Mouse (Mus musculus): ENCODE measurements around the gene Prn.

The Prn gene

DNA sequence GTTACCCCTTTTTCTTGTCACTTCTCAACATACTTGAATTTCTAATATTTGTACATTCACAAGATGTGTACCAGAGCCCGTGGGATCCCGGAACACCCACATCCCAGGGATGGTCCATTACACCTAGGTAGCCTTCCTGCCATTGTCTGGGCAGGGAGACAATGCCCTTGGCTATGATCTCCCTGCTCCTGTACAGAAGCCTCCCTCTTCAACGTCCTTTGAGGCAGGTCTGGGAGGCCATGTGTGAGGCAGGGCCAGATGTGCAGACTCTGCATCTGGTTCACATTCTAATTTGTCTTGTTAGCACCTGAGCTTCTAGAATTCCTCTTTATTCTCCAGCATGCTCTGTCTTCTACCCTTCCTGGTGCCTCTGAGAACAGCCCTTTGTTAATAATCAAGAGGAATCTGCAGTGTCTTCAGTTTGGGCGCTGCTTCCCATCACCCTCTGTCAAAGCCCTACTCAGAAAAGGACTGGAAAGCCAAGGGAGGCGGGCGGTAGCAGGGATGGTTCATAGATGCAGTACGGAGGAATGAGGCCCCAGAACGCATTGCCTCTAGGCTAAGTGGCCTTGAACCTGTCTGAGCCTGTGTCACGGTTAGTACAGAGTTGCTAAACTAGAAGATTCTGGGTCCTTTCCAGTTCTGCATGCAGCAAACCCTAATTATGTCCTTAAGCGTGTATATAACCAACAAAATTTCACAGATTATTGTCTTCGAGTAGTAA is 39.3 kb downstream of the Prn start:
- peak; percentile 0 for DNase-seq (ENCODE audit: low spot score)

GRCm38 (mm10) chr2:131949767-131950597 is 40.2 kb downstream of the Prn start:
- no peak for DNase-seq (ENCODE audit: low spot score)

GRCm38 (mm10) chr2:131950598-131951095 is 40.9 kb downstream of the Prn start, which contains the start of gene Prnd:
Gene Prnd, plus strand, starts transcription at chr2:131950861.
- no peak for DNase-seq (ENCODE audit: low spot score)

- no peak for DNase-seq (ENCODE audit: low spot score)
Measured at GRCm38 (mm10) chr2:131952456-131952855, 42.7 kb downstream of the Prn start.

- no peak for DNase-seq (ENCODE audit: low spot score)
Measured at GRCm38 (mm10) chr2:131952961-131953538, 43.3 kb downstream of the Prn start.

DNA sequence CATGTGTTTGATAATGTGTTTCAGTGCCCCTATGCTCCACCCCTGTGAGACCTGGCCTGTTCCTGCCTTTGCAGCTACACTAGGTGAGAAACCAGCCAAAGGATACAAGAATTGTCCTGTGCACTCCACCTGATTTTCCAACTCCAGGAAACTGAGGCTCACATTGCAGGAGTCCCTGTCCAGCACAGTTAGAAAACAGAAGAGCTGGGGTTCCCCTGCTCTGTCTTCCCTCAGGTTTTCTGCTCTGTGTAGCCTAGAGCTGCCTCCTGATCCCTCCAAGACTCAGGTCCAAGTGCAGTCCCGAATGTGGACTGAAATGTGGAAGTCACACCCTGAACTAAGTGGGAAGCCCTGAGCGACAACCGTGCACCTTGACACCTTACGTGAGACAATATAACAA is 44.0 kb downstream of the Prn start:
- no peak for DNase-seq (ENCODE audit: low spot score)

- peak; percentile 50 for DNase-seq (ENCODE audit: low spot score)
Measured at GRCm38 (mm10) chr2:131954835-131955234, 45.1 kb downstream of the Prn start.

GRCm38 (mm10) chr2:131955264-131955663 is 45.5 kb downstream of the Prn start:
- no peak for DNase-seq (ENCODE audit: low spot score)

DNA sequence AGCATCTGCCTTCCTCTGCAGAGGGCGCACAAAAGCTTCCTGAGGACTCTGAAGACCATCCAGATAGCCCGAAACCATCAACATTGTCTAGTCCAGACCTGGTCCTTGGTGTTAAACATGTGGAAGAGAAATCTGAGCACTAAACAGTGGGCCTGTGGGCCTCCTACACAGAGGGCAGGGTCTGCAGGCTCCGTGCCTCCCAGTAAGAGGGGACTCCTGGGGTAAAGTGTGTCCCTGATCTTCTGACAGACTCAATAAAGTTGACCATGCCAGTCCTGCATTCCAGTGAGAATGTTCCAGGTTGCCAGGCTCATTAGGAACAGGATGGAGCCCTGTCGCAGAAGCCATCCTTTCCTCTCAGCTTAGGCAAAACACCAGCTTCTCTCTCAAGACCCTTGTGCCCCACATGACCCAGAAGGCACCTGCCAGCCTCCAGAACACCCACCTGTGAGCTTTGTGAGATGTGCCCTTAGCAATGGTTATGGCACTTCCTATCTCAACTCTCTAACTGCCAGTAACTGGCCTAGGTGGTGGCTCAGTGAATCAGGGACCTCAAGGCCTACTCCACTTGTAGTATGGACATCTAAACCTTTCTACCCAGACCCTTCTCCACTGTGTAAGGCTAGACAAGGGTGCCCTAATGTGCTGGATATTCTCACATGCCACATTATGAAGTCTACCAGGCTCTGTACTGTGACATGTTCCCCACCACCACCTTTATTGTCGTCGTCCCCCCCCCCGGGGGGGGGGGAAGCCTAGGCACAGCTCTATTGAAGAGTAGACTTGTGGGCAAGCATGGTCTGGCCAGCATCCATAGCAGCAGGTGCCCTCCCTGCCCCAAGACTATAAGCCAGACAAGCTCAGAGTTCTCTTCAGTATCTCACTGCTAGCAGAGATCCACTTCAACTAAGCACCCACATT is 46.8 kb downstream of the Prn start:
- no peak for DNase-seq (ENCODE audit: low spot score)

DNA sequence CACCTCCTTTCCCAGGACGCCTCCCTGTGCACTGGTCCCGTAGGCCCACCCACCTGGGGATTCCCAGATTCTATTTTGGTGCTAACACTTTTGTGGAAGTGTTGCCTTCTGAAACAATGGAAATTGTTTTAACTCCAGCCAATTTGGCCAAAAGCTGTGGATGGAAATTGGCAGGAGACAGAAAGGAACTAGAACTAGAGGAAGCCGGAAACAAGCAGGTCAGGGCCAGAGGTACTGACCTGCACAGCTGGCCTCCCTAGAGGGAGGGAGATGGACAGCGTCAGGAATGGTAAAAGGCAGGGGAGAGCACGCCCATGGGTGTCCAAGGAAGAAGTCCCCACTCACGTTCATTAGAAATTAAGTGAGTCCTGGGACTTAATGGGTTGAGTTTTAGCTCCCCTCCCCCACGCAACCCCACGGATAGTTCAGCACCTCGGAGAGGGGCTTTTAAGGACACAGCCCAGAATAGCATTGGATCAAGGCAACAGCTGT is 48.0 kb downstream of the Prn start:
- DNase-seq (ENCODE audit: low spot score) = no peak

GRCm38 (mm10) chr2:131961671-131962070 is 51.9 kb downstream of the Prn start:
- no peak for DNase-seq (ENCODE audit: low spot score)

DNA sequence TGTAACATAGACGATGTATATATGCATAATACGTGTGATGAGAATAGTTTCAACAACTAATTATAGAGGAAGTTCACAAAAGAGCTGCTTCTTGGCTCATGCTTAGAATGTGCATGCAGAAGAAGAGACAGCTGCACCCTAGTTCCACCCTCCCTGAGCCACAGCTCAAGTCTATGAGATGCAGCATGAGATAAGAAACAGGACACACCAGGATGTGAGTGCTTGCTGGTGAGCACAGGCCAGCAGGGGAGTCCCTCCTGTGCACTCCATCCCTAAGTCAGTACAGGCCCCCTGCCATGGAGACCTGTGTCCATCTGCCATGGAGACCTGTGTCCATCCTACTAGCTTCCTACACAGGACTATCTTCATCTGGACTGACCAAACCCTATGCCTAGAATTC is 60.8 kb downstream of the Prn start:
- no peak for DNase-seq (ENCODE audit: low spot score)

GRCm38 (mm10) chr2:131971098-131971497 is 61.3 kb downstream of the Prn start:
- no peak for DNase-seq (ENCODE audit: low spot score)

DNA sequence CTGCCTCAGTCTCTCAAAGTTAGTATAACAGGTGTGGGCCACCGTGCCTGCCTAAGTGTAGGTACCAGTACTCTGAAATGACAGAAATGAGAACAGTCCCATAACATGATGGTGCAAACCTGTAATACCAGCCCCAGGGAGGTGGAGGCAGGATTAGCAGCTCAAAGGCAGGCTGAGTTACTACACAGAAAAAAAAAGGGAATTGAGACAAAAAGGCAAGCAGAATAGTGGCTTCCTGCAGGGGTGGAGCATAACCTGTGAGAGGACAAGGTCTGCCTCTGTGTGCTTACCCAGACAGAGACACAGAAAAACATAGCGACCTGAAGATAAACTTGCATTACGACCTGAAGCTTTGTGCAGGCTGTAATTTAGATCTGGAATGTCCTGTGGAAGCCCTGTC is 66.9 kb downstream of the Prn start:
- DNase-seq (ENCODE audit: low spot score) = no peak

DNA sequence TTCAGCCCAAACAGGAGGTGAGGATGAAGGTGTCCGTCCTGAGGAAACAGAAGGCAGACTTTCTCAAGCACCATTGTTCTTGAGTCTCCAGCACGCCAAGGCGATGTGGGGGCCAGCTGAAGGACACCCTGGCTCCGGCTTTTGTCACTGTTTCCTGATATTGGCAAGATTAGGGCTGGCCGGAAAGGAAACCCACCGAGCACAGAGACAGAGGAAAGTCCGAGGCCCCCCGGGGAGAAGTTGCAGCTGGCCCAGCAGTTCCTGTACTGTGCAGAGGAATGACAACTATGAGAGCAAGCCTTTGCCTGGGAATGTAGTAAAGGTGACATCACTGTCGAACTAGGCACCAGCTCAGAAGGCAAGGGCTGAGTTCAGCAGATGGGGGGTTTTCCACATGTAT is 71.1 kb downstream of the Prn start:
- no peak for DNase-seq (ENCODE audit: low spot score)

- DNase-seq (ENCODE audit: low spot score) = no peak
Measured at GRCm38 (mm10) chr2:131982546-131983196, 72.9 kb downstream of the Prn start.

DNA sequence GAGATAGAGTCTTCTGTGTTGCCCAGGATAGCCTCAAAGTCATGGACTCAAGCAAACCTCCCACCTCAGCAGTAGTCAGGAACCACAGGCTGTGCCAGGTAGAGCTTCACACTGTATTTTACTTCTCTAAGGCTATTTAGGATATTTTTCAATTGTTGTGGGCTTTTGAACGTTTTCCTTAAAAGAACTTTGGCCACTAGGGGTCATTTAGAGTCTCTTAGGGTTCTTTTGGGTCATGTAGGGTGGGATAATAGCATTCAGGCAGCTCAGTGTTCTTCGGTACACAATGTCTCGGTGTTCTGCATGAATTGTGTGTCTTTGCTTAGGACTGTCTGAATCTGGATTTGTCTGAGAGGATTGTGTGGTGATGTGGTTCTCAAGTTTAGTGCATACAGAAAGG is 78.2 kb downstream of the Prn start:
- DNase-seq (ENCODE audit: low spot score) = no peak

DNA sequence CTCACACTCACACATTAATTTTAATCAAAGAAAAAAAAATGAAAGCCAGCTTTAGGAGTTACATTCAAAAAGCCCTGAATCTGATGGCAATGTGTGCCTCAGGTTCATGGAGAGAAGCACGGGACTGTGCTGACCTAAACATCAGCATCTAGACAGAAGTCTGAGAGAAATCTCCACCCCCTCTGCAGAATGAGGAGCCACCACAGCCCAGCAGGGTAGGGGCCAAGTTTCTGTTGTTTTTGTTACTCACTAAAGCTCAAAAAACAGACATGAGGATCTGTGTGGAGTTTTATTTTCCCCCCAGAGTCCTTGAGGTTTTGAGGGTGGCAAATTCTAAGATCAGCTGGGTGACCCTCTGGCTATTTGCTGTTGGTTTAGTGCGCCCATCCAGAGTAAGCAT is 78.8 kb downstream of the Prn start:
- no peak for DNase-seq (ENCODE audit: low spot score)

DNA sequence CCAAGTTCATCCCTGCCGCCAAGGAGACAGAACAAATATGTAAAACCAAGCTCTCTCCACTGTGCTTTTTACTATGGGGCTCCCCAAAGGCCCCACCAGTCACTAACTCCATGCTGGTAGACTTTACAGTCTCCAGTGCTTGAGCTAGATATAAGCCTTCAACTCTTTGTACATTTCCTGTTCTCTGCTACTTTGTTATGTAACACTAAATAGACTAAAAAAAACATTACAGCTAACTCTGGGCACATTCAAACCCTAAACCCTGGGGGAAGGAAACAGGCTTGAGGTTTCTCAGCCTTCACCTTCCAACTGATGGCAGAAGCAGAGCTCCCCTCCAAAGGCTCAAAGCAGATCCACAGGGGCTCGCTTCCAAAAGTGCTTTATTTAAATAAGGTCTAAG is 82.7 kb downstream of the Prn start:
- DNase-seq (ENCODE audit: low spot score) = no peak

- no peak for DNase-seq (ENCODE audit: low spot score)
Measured at GRCm38 (mm10) chr2:131993151-131993550, 83.4 kb downstream of the Prn start.

DNA sequence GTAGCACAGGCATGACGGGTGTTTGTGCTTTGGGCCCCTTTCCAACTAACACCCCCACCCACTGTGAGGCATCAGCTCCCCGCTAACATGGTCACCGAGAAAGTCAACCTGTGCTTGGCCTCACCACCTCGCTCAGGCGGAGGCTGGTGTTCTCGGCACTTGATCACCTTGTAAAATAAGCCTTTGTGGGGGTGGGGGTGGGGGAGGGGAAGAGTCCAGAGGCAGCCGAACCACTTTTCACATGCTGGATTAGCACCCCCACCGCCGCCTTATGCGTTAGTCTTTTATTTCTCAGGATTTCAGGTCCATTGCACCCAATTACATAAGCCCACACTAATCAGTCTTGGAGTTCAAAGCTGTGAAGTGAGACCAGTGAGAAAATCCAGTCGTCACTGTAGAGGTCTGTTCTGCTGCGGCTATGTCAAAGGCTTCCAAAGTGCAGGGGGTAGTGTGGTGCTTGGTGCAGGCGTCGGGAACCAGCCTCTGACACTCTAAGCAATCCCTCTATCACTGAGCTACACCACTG is 83.9 kb downstream of the Prn start:
- DNase-seq (ENCODE audit: low spot score) = no peak

Measured in ovary, adult 18-20 months (tissue).